Mouse (Mus musculus): ENCODE measurements around the gene Tm4sf19. TPM values are rescaled to one million over a fixed set of nuclear protein-coding genes. Genes with fewer than 3 reads are reported as not detected.
"Not testable (repeated sequence)": the region's sequence is repeated elsewhere in the genome, so short reads cannot be mapped to it uniquely, and the experiment has no call there.

Tm4sf19 gene
- polyA plus RNA-seq, 1 experiment = not detected

DNA sequence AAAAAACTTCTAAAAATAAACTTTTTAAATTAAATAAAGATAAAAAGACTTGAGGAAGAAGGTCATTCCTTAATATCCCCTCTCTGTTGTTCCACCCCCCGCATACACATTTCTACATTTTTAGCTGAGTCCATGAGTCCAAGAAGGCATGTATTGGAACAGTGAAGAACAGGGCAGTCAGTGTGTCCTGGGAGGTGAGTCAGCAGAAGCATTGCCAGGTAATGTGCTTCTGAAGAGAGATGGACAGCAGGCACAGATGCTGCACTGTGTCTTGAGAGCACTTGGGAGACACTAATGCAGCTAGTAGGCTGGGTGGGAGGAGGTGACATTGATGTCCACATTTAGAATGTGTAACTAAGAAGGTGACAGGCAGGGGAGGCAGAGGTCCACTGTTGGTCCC is 37.0 kb downstream of the Tm4sf19 start:
- no peak overlapping the region for H3K27ac ChIP-seq (ENCODE audit: insufficient read depth, low read length)
- no peaks in the 10 kb centered on the region for H3K4me1 ChIP-seq (ENCODE audit: control insufficient read depth, insufficient read depth, low read length)
- no peak for TF ChIP-seq POLR2A (IDR thresholded peaks at IDR 0.05; ENCODE audit: extremely low read depth, insufficient read depth, low read length)
- TF ChIP-seq CTCF (IDR thresholded peaks at IDR 0.05; ENCODE audit: extremely low read depth, insufficient read depth, low read length) = no peak
- H3K4me3 ChIP-seq (ENCODE audit: insufficient read depth, low read length) = no peak overlapping the region

DNA sequence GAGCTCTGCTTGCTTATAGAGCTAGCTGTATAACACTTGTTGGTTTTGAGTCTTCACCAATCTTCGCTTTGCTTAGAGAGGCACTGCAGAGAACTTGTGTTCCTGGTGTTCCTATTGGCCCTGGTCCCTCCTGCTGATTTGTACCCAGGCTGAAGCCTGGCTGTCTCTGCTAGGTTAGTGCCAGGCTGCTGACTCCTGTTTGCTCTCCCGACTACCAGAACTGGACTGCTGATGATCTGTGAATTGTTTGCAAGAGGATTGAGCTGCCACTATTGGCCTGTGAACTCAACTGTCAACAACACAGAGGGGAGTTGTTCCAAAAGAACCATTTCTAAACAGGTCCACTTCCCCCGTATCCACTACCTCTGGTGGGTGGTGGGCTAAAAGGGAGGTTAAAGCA is 41.1 kb downstream of the Tm4sf19 start:
- no peak for TF ChIP-seq CTCF (IDR thresholded peaks at IDR 0.05; ENCODE audit: extremely low read depth, insufficient read depth, low read length)
- no peak for TF ChIP-seq POLR2A (IDR thresholded peaks at IDR 0.05; ENCODE audit: extremely low read depth, insufficient read depth, low read length)

DNA sequence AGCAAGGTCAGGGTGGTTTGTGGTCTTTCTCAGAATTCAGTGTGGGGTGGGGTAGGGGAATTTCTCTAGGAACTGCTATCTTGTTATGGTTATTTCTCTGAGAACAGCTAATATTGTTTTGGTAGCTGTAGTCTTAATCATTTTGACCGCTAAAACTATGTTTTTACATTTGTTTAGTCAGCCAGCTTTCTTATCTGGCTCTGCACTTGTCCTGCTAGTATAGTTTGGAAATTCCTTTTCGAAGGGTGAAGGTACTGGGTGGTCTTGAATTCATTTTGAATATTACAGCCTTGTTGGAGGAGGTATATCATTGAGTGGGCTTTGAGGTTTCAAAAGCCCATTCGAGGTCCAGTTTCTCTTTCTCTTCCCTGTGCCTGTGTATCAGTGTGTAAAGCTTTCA is 44.3 kb downstream of the Tm4sf19 start:
- H3K4me3 ChIP-seq (ENCODE audit: insufficient read depth, low read length); H3K27ac ChIP-seq (ENCODE audit: insufficient read depth, low read length); H3K4me1 ChIP-seq (ENCODE audit: control insufficient read depth, insufficient read depth, low read length): not testable (repeated sequence)

More for the DNA sequence above, 41.1 kb downstream of the Tm4sf19 start:
- no peaks in the 10 kb centered on the region for H3K4me1 ChIP-seq (ENCODE audit: control insufficient read depth, insufficient read depth, low read length)
- no peak overlapping the region for H3K27ac ChIP-seq (ENCODE audit: insufficient read depth, low read length)
- no peak overlapping the region for H3K4me3 ChIP-seq (ENCODE audit: insufficient read depth, low read length)

DNA sequence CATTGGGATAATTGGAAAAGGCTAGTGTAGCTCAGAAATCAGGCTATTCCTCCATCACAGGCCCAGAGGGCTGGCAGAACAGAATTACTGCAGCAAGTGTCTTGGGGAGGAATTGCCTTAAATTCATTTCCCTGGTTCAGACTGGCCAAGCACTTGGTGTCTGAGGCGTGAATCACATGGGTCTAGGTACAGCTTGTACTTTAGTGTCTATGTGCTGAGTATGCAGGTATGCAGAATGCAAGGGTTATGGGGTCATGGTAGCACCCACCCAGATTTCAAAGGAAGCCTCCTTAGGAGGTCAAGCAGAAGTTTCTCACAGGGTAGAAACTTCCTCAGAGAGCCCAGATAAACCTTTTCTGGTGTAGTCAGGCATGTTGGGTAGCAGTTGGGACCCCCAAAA is 45.3 kb downstream of the Tm4sf19 start:
- Histone ChIP-seq H3K4me3 (ENCODE audit: insufficient read depth, low read length) (no peak overlapping the region), H3K27ac (ENCODE audit: insufficient read depth, low read length) (no peak overlapping the region), H3K4me1 (ENCODE audit: control insufficient read depth, insufficient read depth, low read length) (no peaks in the 10 kb centered on the region; the same call in 1 of the 2 replicates)
- TF ChIP-seq CTCF (IDR thresholded peaks at IDR 0.05; ENCODE audit: extremely low read depth, insufficient read depth, low read length) (no peak), POLR2A (IDR thresholded peaks at IDR 0.05; ENCODE audit: extremely low read depth, insufficient read depth, low read length) (no peak)

DNA sequence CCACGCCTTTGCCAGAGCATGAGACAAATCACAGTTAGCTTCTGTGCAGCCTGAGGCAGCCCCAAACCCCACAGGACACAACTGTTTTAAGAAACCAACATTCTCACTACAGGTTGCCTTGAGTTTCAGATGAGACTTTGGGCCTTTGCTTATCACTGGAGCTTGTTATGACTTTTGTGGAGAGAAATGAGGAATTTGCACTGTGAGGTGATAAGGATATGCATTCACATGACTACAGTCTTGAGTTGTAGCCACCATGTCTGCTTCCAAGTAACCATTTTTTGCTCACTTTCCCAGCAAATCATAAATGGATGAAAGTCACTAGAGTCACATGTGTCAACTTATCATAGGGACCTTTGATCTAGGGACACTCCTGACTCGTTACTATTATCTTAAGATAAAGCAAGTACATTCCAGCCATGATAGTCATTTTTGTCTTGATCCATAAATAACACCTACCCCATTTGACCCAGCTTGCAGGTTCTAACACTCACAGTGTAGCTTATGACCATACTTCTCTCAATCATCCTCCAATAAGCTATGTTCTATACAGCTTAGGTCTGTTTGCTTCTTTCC is 46.3 kb downstream of the Tm4sf19 start:
- no peak overlapping the region for H3K27ac ChIP-seq (ENCODE audit: insufficient read depth, low read length)
- no peaks in the 10 kb centered on the region; the same call in 1 of the 2 replicates for H3K4me1 ChIP-seq (ENCODE audit: control insufficient read depth, insufficient read depth, low read length)
- no peak overlapping the region for H3K4me3 ChIP-seq (ENCODE audit: insufficient read depth, low read length)
- TF ChIP-seq CTCF (IDR thresholded peaks at IDR 0.05; ENCODE audit: extremely low read depth, insufficient read depth, low read length) = no peak
- no peak for TF ChIP-seq POLR2A (IDR thresholded peaks at IDR 0.05; ENCODE audit: extremely low read depth, insufficient read depth, low read length)

DNA sequence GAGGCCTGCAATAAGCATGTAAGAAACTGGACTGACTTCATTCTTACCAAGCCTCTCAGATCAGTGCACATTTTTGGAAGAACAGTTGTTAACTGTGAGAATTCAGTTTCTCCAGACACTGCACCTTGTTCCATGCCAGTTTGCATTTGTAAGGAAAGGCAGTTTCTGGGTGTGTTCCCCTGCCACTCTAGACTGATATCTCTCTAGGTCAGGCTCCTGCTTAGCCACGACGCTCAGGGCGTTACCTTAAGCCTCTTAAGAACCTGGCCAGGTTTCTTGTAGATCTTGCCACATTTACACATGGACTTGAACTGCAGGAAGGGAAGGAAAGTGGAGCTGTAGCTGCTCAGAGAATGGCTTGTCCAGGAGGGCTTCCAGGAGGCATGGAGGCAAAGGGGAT is 49.4 kb downstream of the Tm4sf19 start:
- no peak overlapping the region for H3K27ac ChIP-seq (ENCODE audit: insufficient read depth, low read length)
- no peak for TF ChIP-seq CTCF (IDR thresholded peaks at IDR 0.05; ENCODE audit: extremely low read depth, insufficient read depth, low read length)
- no peak for TF ChIP-seq POLR2A (IDR thresholded peaks at IDR 0.05; ENCODE audit: extremely low read depth, insufficient read depth, low read length)
- H3K4me1 ChIP-seq (ENCODE audit: control insufficient read depth, insufficient read depth, low read length) = no peaks in the 10 kb centered on the region; the same call in 1 of the 2 replicates
- H3K4me3 ChIP-seq (ENCODE audit: insufficient read depth, low read length) = no peak overlapping the region

DNA sequence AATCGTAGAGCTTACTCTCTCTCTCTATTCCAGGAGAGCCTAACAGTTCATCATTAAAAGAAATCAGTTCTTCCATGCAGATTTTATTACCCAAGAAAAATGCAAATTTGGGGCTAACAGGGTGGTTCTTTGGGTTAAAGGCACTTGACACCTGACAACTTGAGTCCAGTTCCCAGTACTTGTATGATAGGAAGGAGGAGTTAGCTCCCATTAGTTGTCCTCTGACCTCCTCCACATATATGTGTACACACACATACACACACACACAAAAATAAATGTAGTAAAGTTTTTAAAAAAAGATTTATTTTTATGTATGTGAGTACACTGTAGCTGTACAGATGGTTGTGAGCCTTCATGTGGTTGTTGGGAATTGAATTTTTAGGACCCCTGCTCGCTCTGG is 49.8 kb downstream of the Tm4sf19 start:
- Histone ChIP-seq H3K27ac (ENCODE audit: insufficient read depth, low read length) (no peak overlapping the region), H3K4me3 (ENCODE audit: insufficient read depth, low read length) (no peak overlapping the region), H3K4me1 (ENCODE audit: control insufficient read depth, insufficient read depth, low read length) (no peaks in the 10 kb centered on the region; the same call in 1 of the 2 replicates)
- TF ChIP-seq CTCF (IDR thresholded peaks at IDR 0.05; ENCODE audit: extremely low read depth, insufficient read depth, low read length) = no peak

DNA sequence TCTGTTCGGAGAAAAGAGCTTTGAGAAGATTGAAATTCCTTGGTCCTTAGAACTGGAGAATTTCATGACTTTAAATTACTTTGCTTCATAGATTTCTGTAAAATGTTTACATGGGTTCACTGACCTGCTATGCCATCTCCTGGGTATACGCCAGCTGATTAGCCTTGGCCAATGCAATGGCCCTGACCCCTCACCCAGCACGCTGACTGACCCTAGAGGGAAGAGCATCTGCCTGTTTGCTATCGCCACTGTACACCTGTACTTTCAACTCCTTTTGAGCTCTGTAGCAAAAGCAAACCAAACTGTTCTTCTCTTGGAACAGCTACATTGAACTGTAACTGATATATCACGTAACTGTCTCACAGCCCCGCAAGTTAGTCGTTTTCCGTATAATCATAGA is 52.8 kb downstream of the Tm4sf19 start:
- no peak overlapping the region for H3K4me3 ChIP-seq (ENCODE audit: insufficient read depth, low read length)
- peaks cover 2% of the 10 kb centered on the region; the same call in 1 of the 2 replicates for H3K4me1 ChIP-seq (ENCODE audit: control insufficient read depth, insufficient read depth, low read length)
- no peak overlapping the region for H3K27ac ChIP-seq (ENCODE audit: insufficient read depth, low read length)
- TF ChIP-seq POLR2A (IDR thresholded peaks at IDR 0.05; ENCODE audit: extremely low read depth, insufficient read depth, low read length) = no peak
- TF ChIP-seq CTCF (IDR thresholded peaks at IDR 0.05; ENCODE audit: extremely low read depth, insufficient read depth, low read length) = no peak

DNA sequence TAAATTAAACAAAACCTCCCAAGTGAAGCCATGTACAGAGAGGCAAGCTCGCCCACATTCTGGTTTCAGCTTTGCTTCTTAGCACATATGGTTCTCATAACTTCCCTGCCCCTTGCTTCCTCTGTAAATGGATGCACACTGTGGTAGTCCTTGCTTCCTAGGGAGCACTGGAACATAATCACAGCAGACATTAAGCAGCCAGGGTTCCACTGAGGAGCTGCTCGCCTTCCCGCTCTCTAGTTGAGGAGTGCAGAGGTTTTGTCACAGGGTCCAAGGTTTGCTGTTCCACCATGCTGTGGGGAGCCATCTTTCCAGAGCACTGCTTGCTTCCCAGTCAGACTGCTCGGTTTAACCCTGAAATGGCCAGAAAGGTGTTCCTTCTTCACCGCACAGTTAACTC is 54.3 kb downstream of the Tm4sf19 start:
- Histone ChIP-seq H3K4me1 (ENCODE audit: control insufficient read depth, insufficient read depth, low read length) (peaks cover 2% of the 10 kb centered on the region; the same call in 1 of the 2 replicates), H3K4me3 (ENCODE audit: insufficient read depth, low read length) (no peak overlapping the region), H3K27ac (ENCODE audit: insufficient read depth, low read length) (no peak overlapping the region)
- no peak for TF ChIP-seq POLR2A (IDR thresholded peaks at IDR 0.05; ENCODE audit: extremely low read depth, insufficient read depth, low read length)
- no peak for TF ChIP-seq CTCF (IDR thresholded peaks at IDR 0.05; ENCODE audit: extremely low read depth, insufficient read depth, low read length)

DNA sequence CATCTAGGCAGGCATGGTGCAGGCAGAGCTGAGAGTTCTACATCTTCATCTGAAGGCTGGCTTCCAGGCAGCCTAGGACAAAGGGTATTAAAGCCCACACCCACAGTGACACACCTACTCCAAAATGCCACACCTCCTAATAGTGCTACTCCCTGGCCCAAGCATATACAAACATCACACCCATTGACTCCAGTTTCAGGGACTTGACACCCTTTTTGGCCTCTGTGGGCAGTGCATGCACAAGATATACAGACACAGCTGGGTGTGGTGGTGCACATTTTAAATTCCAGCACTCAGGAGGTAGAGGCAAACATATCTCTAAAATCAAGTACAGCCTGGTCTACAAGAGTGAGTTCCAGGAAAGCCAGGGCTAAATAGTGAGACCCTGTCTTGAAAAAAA is 55.8 kb downstream of the Tm4sf19 start:
- Histone ChIP-seq H3K4me3 (ENCODE audit: insufficient read depth, low read length) (no peak overlapping the region), H3K4me1 (ENCODE audit: control insufficient read depth, insufficient read depth, low read length) (peaks cover 2% of the 10 kb centered on the region; the same call in 1 of the 2 replicates), H3K27ac (ENCODE audit: insufficient read depth, low read length) (no peak overlapping the region)
- no peak for TF ChIP-seq CTCF (IDR thresholded peaks at IDR 0.05; ENCODE audit: extremely low read depth, insufficient read depth, low read length)
- TF ChIP-seq POLR2A (IDR thresholded peaks at IDR 0.05; ENCODE audit: extremely low read depth, insufficient read depth, low read length) = no peak

Measured in cortical plate, adult 2 months (tissue).